Mouse (Mus musculus) thymus, postnatal 0 days (tissue): ENCODE measurements at regions not wholly inside any gene's neighbourhood (a gene's known extent, or its start where the extent isn't known, plus 50 kb on each side); places are given as distances from the start of the nearest gene placed in this dataset.
A peak's percentile ranks its signal among the peaks of the same experiment; 100 is the strongest.

Source experiments
- DNase-seq: peaks from one replicate; pipeline ENCODE4 v3.0.0-alpha.2; 2015; ENCODE audit warnings: low spot score

DNA sequence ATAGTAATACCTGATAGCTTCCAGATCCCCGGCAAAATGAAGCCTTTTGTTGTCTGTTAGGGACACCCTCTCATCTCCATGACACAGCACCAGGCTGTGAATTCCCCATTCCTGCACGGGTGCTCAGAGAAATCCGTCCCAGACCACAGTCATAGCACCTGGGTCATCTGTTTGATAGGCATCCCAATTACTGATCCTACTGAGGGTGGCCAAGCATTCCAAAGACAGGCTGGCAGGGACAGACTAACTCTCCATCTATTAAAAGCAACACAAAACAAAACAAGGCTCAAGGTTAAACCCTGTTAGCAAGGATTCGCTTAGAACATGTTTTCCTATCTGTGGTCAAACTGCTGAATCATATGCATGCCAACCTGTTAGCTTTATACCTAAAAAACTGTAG lies 213.8 kb upstream of the Atp2b1 start:
- no peak for DNase-seq

DNA sequence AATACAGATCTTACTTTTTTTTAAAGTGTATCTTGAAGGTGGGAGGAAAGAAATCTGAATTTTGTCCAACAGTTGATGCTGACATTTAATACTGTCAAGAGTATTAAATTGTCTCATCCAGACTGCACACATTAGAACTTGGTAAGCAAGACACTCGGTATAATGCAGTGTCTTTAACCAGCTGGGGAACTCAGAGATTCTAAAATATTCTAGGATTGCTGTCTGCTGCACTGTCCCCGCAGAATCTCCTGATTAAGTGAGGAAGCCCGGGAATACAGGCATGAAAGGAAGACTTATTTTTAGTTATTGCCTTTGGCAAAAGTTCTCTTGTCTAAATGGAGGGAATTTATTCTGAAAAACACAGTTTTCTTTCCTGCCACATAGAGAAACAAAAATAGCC lies 212.9 kb upstream of the Atp2b1 start:
- no peak for DNase-seq

GRCm38 (mm10) chr10:98702470-98703215 lies 211.6 kb upstream of the Atp2b1 start:
- no peak for DNase-seq

- no peak for DNase-seq
These were observed 210.4 kb upstream of the Atp2b1 start for GRCm38 (mm10) chr10:98703642-98704293.

- DNase-seq, result no peak
These were observed 209.6 kb upstream of the Atp2b1 start for GRCm38 (mm10) chr10:98704559-98704958.

- DNase-seq, result no peak
These were observed 196.3 kb upstream of the Atp2b1 start for GRCm38 (mm10) chr10:98717856-98718255.

DNA sequence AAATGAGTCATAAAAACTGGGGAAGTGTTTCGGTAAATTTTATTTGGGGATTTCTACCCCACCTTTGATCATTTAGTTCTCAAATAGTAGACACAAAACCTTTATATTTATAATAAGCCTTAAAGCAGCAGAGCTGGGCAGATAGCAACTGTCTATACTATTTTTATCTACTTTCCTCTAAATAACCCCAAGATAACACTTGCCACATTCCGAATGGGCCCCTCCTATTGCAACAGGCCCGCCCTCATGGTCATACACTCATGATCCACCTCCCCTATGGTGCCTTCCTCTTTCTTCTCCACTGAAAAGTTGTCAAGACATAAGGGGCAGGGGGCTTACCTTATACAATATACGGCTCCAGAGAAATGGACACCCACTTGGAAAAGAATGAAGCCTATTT lies 195.5 kb upstream of the Atp2b1 start:
- DNase-seq, result no peak

DNA sequence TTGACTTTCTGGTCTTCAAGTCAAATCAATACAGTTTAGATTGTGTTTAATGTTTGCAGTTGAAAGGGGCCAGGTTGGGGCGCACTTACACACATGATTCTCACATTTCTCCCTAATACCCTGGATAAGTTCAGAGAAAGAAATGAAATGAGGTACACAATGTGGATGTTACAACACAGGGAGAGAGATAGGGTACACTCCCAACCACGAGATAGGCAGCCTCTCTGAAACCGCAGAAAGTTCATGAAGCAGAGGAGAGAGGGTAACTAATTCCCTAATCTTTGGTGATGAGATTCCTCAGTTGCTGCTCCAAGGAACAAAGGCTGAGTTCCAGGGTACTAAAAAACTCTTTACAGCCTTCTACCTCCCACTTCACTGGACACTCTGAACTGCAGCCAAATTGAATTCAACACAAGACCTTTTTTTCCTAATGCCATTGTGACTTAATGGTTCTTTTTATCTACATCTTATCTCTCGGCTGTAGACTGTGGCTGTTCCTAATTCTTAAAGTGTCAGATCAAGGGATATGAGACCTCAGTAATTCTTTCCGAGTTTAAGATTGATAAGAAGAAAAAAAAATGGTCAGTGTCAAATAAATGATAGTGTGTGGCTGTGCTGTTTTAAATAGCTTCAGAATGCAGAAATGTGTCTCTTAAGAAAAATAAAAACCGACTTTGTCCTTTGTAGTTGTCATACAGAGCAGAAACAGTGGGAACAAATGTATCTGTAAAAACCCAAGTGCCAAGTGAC lies 193.8 kb upstream of the Atp2b1 start:
- no peak for DNase-seq

- no peak for DNase-seq
These were observed 189.1 kb upstream of the Atp2b1 start for GRCm38 (mm10) chr10:98725110-98725509.

GRCm38 (mm10) chr10:98727130-98727529 lies 187.1 kb upstream of the Atp2b1 start:
- no peak for DNase-seq

GRCm38 (mm10) chr10:98728396-98729030 lies 185.7 kb upstream of the Atp2b1 start:
- DNase-seq, result no peak

GRCm38 (mm10) chr10:98733950-98734585 lies 180.1 kb upstream of the Atp2b1 start:
- no peak for DNase-seq

- DNase-seq, result no peak
These were observed 173.6 kb upstream of the Atp2b1 start for GRCm38 (mm10) chr10:98740507-98741147.

DNA sequence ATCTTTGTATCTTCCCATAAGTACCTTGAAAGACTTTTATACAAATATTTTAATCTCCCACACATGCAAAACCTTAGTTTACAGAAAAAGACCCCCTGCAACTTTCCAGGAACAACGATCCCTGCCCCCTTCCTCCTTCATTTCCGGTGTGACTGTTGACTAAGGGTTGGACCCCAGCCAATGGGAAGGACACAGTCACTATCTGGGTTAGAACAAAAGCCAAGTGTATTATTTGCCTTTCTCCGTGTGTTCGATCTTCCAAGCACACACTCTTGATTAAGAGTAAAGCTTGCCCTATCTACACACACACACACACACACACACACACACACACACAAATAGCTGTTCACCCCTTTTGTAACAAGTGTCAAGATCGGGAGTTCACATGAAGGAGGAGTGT lies 172.8 kb upstream of the Atp2b1 start:
- DNase-seq, result no peak

- DNase-seq, result no peak
These were observed 171.2 kb upstream of the Atp2b1 start for GRCm38 (mm10) chr10:98742822-98743605.

GRCm38 (mm10) chr10:98744246-98744645 lies 170.0 kb upstream of the Atp2b1 start:
- peak; percentile 23 for DNase-seq

DNA sequence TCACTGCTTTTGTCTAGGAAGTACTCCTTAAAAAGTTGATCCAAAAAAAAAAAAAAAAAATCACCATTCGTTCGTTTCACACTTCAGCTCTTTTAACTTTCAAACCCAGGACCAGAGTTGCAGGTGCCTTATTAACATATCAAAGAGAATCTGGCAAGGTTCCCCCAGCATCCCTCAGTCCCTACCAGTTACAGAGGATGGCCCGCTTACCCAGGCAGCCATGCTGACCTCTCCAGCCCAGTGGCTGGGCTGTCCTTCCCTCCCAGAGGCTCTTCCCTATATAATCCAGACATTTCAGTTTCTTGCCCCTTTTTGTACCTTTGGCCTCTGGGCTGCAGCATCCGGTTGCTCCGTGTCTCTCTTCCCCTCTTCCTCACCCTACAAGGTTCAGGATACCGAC lies 169.5 kb upstream of the Atp2b1 start:
- DNase-seq, result no peak

DNA sequence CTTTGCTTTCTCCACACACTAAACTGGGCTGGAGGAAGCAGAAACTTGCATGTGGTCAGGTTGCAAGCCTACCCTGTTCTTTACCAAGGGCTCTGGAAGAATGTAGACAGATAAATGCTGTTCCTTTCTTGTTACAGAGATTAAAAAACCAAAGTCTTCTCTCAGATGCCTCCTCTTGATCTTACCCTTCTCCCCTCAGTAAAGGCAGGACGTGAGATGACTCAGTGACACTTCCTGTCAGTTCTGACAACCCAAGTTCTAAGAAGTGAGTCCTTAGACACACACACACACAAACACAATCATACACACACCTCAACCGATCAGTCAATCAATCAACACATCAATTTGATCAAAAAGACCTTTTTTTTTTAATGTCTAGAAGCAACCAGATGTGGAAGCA lies 168.8 kb upstream of the Atp2b1 start:
- DNase-seq, result no peak

DNA sequence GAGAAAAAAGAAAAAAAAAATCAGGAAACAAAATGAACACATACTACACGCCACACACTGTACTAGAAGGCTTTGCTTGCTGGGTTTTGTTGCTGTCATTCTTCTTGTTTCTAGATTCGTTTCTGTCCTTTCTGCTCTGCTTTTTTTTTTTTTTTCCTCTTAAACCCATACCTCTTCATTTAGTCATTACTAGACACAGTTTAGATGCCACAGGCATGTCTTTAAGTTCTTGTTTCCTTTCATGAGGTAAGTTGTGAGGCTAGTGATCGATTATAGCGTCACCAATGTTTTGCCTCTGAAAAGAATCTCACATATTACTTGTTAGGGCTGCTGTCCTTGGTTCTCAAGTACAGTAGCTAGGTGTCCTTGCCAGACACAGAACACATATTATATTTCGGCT lies 168.3 kb upstream of the Atp2b1 start:
- DNase-seq, result no peak
